Mouse (Mus musculus) ES-E14 (cell line): Measurements from ENCODE around the gene Palb2.

ENCODE experiments used
- MAFK ChIP-seq: IDR thresholded peaks from 2 replicates; pipeline ENCODE4 v1.6.1; 2014; ENCODE audit warnings: mild to moderate bottlenecking, low read depth, low read length, inconsistent platforms; ENCODE audit not compliant: insufficient read depth
- ZNF384 ChIP-seq: IDR thresholded peaks from 2 replicates; pipeline ENCODE4 v1.6.1; 2012; ENCODE audit warnings: low read depth, low read length, inconsistent platforms

- no peak for TF ChIP-seq ZNF384
- TF ChIP-seq MAFK: no peak
Observed at GRCm38 (mm10) chr7:122125636-122126035, 7.1 kb downstream of the Palb2 start.
